Mouse (Mus musculus) hindbrain, embryonic 15.5 days (tissue): ENCODE measurements around the gene Rps11. TPM values are rescaled to one million over a fixed set of nuclear protein-coding genes. Genes with fewer than 3 reads are reported as not detected.

Experiments
- ATAC-seq: fragments of 200-750 bp; cut with Nextera tagmentation; 2 replicates; pipeline ENCODE4 v1.8.0; 2017; ENCODE audit warnings: low read depth, moderate number of reproducible peaks, moderate TSS enrichment; ENCODE audit not compliant: low FRiP score
- H3K27ac ChIP-seq: fragments of 300-500 bp; sonication (generic); replicated peaks from 2 replicates; pipeline ENCODE4 v1.5.1; 2015; ENCODE audit warnings: mild to moderate bottlenecking, inconsistent platforms
- H3K27me3 ChIP-seq: fragments of 300-500 bp; sonication (generic); 2 replicates; pipeline ENCODE4 v1.6.1; 2015; ENCODE audit warnings: control low read depth, inconsistent platforms
- H3K36me3 ChIP-seq: fragments of 300-500 bp; sonication (generic); 2 replicates; pipeline ENCODE4 v1.6.1; 2015; ENCODE audit warnings: control low read depth, inconsistent platforms
- H3K4me1 ChIP-seq: fragments of 300-500 bp; sonication (generic); replicated peaks from 2 replicates; pipeline ENCODE4 v1.6.1; 2015; ENCODE audit warnings: control low read depth, inconsistent platforms
- H3K4me2 ChIP-seq: fragments of 300-500 bp; sonication (generic); 2 replicates; pipeline ENCODE4 v1.6.1; 2015; ENCODE audit warnings: moderate library complexity, mild to moderate bottlenecking, inconsistent platforms
- H3K4me3 ChIP-seq: fragments of 300-500 bp; sonication (generic); 2 replicates; pipeline ENCODE4 v1.5.1; 2015; ENCODE audit warnings: mild to moderate bottlenecking, inconsistent platforms
- H3K9ac ChIP-seq: fragments of 300-500 bp; sonication (generic); 2 replicates; pipeline ENCODE4 v1.6.1; 2015; ENCODE audit warnings: inconsistent platforms
- H3K9me3 ChIP-seq: fragments of 300-500 bp; sonication (generic); 2 replicates; pipeline ENCODE4 v1.6.1; 2016; ENCODE audit warnings: control low read depth, inconsistent platforms
- WGBS: fragments of 180-500 bp; shearing (Covaris S2); methylation state at CpG from one replicate; pipeline ENCODE4 v1.1.7; 2015; 5-methylcytosine and 5-hydroxymethylcytosine counted together
- microRNA counts: library from miRNA; unstranded; fragments of <30 nt; microRNA quantifications from one replicate; lab custom pipeline; 2016
- microRNA-seq: library from miRNA; unstranded; fragments of <30 nt; microRNA quantifications from one replicate; pipeline ENCODE4, GENCODE M21; 2016
- polyA plus RNA-seq: library from polyadenylated mRNA; unstranded; fragments of >200 nt; fragmentation: Nextera tagmentation; extraction: Ambion mirVana; gene quantifications from 2 replicates; pipeline ENCODE4 v1.2.1, GENCODE M21; 2015

The Rps11 gene
- polyA plus RNA-seq, 1 experiment from 2014 or later, result 762 TPM

GRCm38 (mm10) chr7:45077322-45077721 lies 46.9 kb downstream of the Rps11 start:
- Histone ChIP-seq H3K4me1 (peaks cover 5% of the 10 kb centered on the region), H3K9me3 (no peaks in the 10 kb centered on the region), H3K4me3 (no peak overlapping the region), H3K27ac (no peak overlapping the region), H3K36me3 (peaks cover 14% of the 10 kb centered on the region), H3K27me3 (no peaks in the 10 kb centered on the region), H3K9ac (no peak overlapping the region), H3K4me2 (no peak overlapping the region)
- 85% methylated on average over 14 of the region's 14 CpGs for WGBS
- no peak for ATAC-seq

GRCm38 (mm10) chr7:45076501-45076900 lies 47.7 kb downstream of the Rps11 start:
- peaks cover 5% of the 10 kb centered on the region for H3K4me1 ChIP-seq
- 91% methylated on average over 30 of the region's 30 CpGs for WGBS
- no peak overlapping the region for H3K4me2 ChIP-seq
- H3K9ac ChIP-seq, result no peak overlapping the region
- peaks cover 14% of the 10 kb centered on the region for H3K36me3 ChIP-seq
- ATAC-seq, result no peak
- H3K4me3 ChIP-seq, result no peak overlapping the region
- no peaks in the 10 kb centered on the region for H3K27me3 ChIP-seq
- no peak overlapping the region for H3K27ac ChIP-seq
- H3K9me3 ChIP-seq, result no peaks in the 10 kb centered on the region

GRCm38 (mm10) chr7:45075405-45075804 lies 48.8 kb downstream of the Rps11 start:
- H3K27me3 ChIP-seq, result no peaks in the 10 kb centered on the region
- H3K9ac ChIP-seq, result no peak overlapping the region
- peaks cover 14% of the 10 kb centered on the region for H3K36me3 ChIP-seq
- 88% methylated on average over 4 of the region's 4 CpGs for WGBS
- no peaks in the 10 kb centered on the region for H3K9me3 ChIP-seq
- ATAC-seq, result no peak
- H3K27ac ChIP-seq, result no peak overlapping the region
- H3K4me3 ChIP-seq, result no peak overlapping the region
- peaks cover 5% of the 10 kb centered on the region for H3K4me1 ChIP-seq
- no peak overlapping the region for H3K4me2 ChIP-seq

- ATAC-seq, result no peak
- WGBS, result 94% methylated on average over 12 of the region's 12 CpGs
- no peaks in the 10 kb centered on the region for H3K9me3 ChIP-seq
Observed at GRCm38 (mm10) chr7:45073949-45074348, 50.3 kb downstream of the Rps11 start.

GRCm38 (mm10) chr7:45073171-45073707 lies 51.0 kb downstream of the Rps11 start:
- Histone ChIP-seq H3K4me1 (no peaks in the 10 kb centered on the region), H3K9me3 (no peaks in the 10 kb centered on the region), H3K27me3 (no peaks in the 10 kb centered on the region), H3K36me3 (peaks cover 14% of the 10 kb centered on the region), H3K27ac (no peak overlapping the region), H3K9ac (no peak overlapping the region), H3K4me3 (no peak overlapping the region), H3K4me2 (no peak overlapping the region)
- WGBS, result 81% methylated on average over 7 of the region's 7 CpGs
- no peak for ATAC-seq

More at GRCm38 (mm10) chr7:45073949-45074348, 50.3 kb downstream of the Rps11 start:
- Histone ChIP-seq H3K9ac (no peak overlapping the region), H3K36me3 (peaks cover 14% of the 10 kb centered on the region), H3K27ac (no peak overlapping the region), H3K4me2 (no peak overlapping the region), H3K4me1 (no peaks in the 10 kb centered on the region), H3K4me3 (no peak overlapping the region), H3K27me3 (no peaks in the 10 kb centered on the region)

MicroRNA genes within 50 kb of the gene (microRNA counts, 519-probe panel; counts per million panel counts)
- microRNA mmu-miR-150 (lab: Ali Mortazavi, UCI), result 3,187 counts per million, percentile 63 among the panel's probes with 10 or more counts

Small RNAs within 50 kb of the gene (microRNA-seq; reads per million reads assigned to microRNA genes)
- gene Mir150 (76.5 reads per million, percentile 49 among the genes with 10 or more reads in this experiment), gene Mir5121 (4.1 reads per million, percentile 16 among the genes with 10 or more reads in this experiment), gene Mir7055 (not detected)

Other genes starting within 250 kb of the Rps11 start
- gene Med25, start 231.7 kb downstream of the Rps11 start, polyA plus RNA-seq, result 145 and 164 TPM in 2 replicates
- 20.1 and 20.8 TPM in 2 replicates for gene Fuz, start 228.4 kb downstream of the Rps11 start, polyA plus RNA-seq
- gene Ap2a1, start 194.9 kb downstream of the Rps11 start, polyA plus RNA-seq, result 130 and 132 TPM in 2 replicates
- gene Tsks, start 181.2 kb downstream of the Rps11 start, polyA plus RNA-seq, result 0.10 and 0.14 TPM in 2 replicates
- gene Cpt1c, start 149.6 kb downstream of the Rps11 start, polyA plus RNA-seq, result 56.1 and 58.1 TPM in 2 replicates
- gene Prmt1, start 137.9 kb downstream of the Rps11 start, polyA plus RNA-seq, result 584 and 590 TPM in 2 replicates
- 57.4 and 58.1 TPM in 2 replicates for gene Irf3, start 126.8 kb downstream of the Rps11 start, polyA plus RNA-seq
- 12.8 and 13.3 TPM in 2 replicates for gene Bcl2l12, start 125.7 kb downstream of the Rps11 start, polyA plus RNA-seq
- 49.8 and 56.5 TPM in 2 replicates for gene Scaf1, start 108.1 kb downstream of the Rps11 start, polyA plus RNA-seq
- 15.5 and 16.0 TPM in 2 replicates for gene Rras, start 106.5 kb downstream of the Rps11 start, polyA plus RNA-seq
- gene Prr12, start 71.6 kb downstream of the Rps11 start, polyA plus RNA-seq, result 14.6 and 15.3 TPM in 2 replicates
- gene Nosip, start 62.0 kb downstream of the Rps11 start, polyA plus RNA-seq, result 63.9 and 69.8 TPM in 2 replicates
- gene Prrg2, start 61.8 kb downstream of the Rps11 start, polyA plus RNA-seq, result 13.6 and 16.3 TPM in 2 replicates
- gene Rcn3, start 32.2 kb downstream of the Rps11 start, polyA plus RNA-seq, result 71.7 and 88.1 TPM in 2 replicates
- 33.9 and 36.9 TPM in 2 replicates for gene Fcgrt, start 20.6 kb downstream of the Rps11 start, polyA plus RNA-seq
- 624 and 661 TPM in 2 replicates for gene Rpl13a, start 4.3 kb upstream of the Rps11 start, polyA plus RNA-seq
- gene Gm45713, start 11.8 kb upstream of the Rps11 start, polyA plus RNA-seq, result not detected in 2 replicates
- 2.0 and 2.7 TPM in 2 replicates for gene Flt3l, start 12.0 kb upstream of the Rps11 start, polyA plus RNA-seq
- gene Pih1d1, start 29.9 kb upstream of the Rps11 start, polyA plus RNA-seq, result 92.4 and 98.8 TPM in 2 replicates
- 20.8 and 21.9 TPM in 2 replicates for gene Aldh16a1, start 30.1 kb upstream of the Rps11 start, polyA plus RNA-seq
- gene Slc17a7, start 39.5 kb upstream of the Rps11 start, polyA plus RNA-seq, result 0.71 and 1.5 TPM in 2 replicates
- not detected in 2 replicates for gene Gfy, start 55.1 kb upstream of the Rps11 start, polyA plus RNA-seq
- 0.71 and 3.2 TPM in 2 replicates for gene Pth2, start 56.6 kb upstream of the Rps11 start, polyA plus RNA-seq
- 0.57 and 0.77 TPM in 2 replicates for gene Ccdc155, start 80.5 kb upstream of the Rps11 start, polyA plus RNA-seq
- gene Dkkl1, start 87.7 kb upstream of the Rps11 start, polyA plus RNA-seq, result 10.8 and 11.9 TPM in 2 replicates
- gene Tead2, start 91.3 kb upstream of the Rps11 start, polyA plus RNA-seq, result 54.2 and 69.9 TPM in 2 replicates
- gene Cd37, start 114.7 kb upstream of the Rps11 start, polyA plus RNA-seq, result 1.4 and 1.7 TPM in 2 replicates
- gene Slc6a16, start 116.6 kb upstream of the Rps11 start, polyA plus RNA-seq, result 0.62 and 1.3 TPM in 2 replicates
- gene Slc6a21, start 153.1 kb upstream of the Rps11 start, polyA plus RNA-seq, result 0.16 TPM in 1 of 2 replicates, not detected in the other
- 11.3 TPM in 2 replicates for gene Trpm4, start 209.3 kb upstream of the Rps11 start, polyA plus RNA-seq
- gene Hrc, start 210.9 kb upstream of the Rps11 start, polyA plus RNA-seq, result 0.65 and 0.68 TPM in 2 replicates
- gene Ppfia3, start 242.6 kb upstream of the Rps11 start, polyA plus RNA-seq, result 29.9 and 32.1 TPM in 2 replicates
- gene Lin7b, start 246.1 kb upstream of the Rps11 start, polyA plus RNA-seq, result 33.7 and 38.7 TPM in 2 replicates